Mouse (Mus musculus) midbrain, embryonic 11.5 days (tissue): Measurements from ENCODE around the gene Map1s. TPM values are rescaled to one million over a fixed set of nuclear protein-coding genes. Genes with fewer than 3 reads are reported as not detected.

Source experiments
- ATAC-seq: fragments of 200-750 bp; cut with Nextera tagmentation; 2 replicates; pipeline ENCODE4 v1.8.0; 2017; ENCODE audit warnings: moderate TSS enrichment, moderate library complexity; ENCODE audit not compliant: low FRiP score
- DNase-seq: peaks from one replicate; pipeline ENCODE4 v3.0.0; 2015; ENCODE audit warnings: low spot score; ENCODE audit errors: missing footprints
- H3K27ac ChIP-seq: fragments of 300-500 bp; sonication (generic); 2 replicates; pipeline ENCODE4 v1.5.1; 2014; ENCODE audit warnings: low read depth, low read length
- H3K27me3 ChIP-seq: fragments of 300-500 bp; sonication (generic); 2 replicates; pipeline ENCODE4 v1.6.1; 2014; ENCODE audit warnings: mild to moderate bottlenecking, low read length, moderate library complexity, mixed read lengths; ENCODE audit not compliant: control insufficient read depth, insufficient read depth
- H3K36me3 ChIP-seq: fragments of 300-500 bp; sonication (generic); 2 replicates; pipeline ENCODE4 v1.6.1; 2014; ENCODE audit warnings: mild to moderate bottlenecking, low read length, moderate library complexity, mixed read lengths; ENCODE audit not compliant: control insufficient read depth, insufficient read depth
- H3K4me1 ChIP-seq: fragments of 300-500 bp; sonication (generic); 2 replicates; pipeline ENCODE4 v1.6.1; 2014; ENCODE audit warnings: low read length; ENCODE audit not compliant: control insufficient read depth, insufficient read depth
- H3K4me2 ChIP-seq: fragments of 300-500 bp; sonication (generic); 2 replicates; pipeline ENCODE4 v1.6.1; 2014; ENCODE audit warnings: mild to moderate bottlenecking, moderate library complexity
- H3K4me3 ChIP-seq: fragments of 300-500 bp; sonication (generic); 2 replicates; pipeline ENCODE4 v1.5.1; 2014; ENCODE audit warnings: low read depth, low read length
- H3K9ac ChIP-seq: fragments of 300-500 bp; sonication (generic); 2 replicates; pipeline ENCODE4 v1.6.1; 2014; ENCODE audit warnings: low read length
- H3K9me3 ChIP-seq: fragments of 300-500 bp; sonication (generic); 2 replicates; pipeline ENCODE4 v1.6.1; 2016; ENCODE audit warnings: low read length; ENCODE audit not compliant: control insufficient read depth
- WGBS: fragments of 180-500 bp; shearing (Covaris S2); extraction: QIAGEN DNeasy Blood & Tissue Kit; methylation state at CpG from one replicate; pipeline ENCODE4 v1.1.7; 2014; 5-methylcytosine and 5-hydroxymethylcytosine counted together
- polyA plus RNA-seq: library from polyadenylated mRNA; unstranded; fragments of >200 nt; fragmentation: Nextera tagmentation; extraction: Ambion mirVana; gene quantifications from 2 replicates; pipeline ENCODE4 v1.2.1, GENCODE M21; 2014

The Map1s gene
- polyA plus RNA-seq, 1 experiment from 2014 or later = 35.4 TPM

DNA sequence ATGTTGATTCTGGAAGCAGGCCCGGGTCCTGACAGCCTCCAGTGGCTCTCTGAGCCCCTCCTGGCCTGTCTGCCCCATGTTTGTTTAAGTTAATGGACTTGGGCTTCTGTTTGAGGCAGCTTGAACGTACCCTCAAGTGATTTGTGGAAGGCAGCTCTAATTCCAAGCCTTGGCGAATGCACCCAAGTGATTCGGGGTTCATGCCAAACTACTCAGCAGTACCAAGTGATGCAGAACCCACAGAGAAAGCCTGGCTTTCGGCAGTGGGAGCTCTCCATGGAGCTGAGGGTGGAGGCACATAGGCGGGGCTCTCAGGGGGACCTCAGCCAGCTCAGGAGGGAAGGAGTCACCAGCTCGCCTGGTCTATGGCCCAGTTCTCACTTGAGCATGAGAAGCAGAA lies 29.1 kb downstream of the Map1s start:
- Histone ChIP-seq H3K4me2 (no peak overlapping the region), H3K9ac (no peak overlapping the region), H3K27me3 (no peaks in the 10 kb centered on the region), H3K4me1 (no peaks in the 10 kb centered on the region), H3K27ac (no peak overlapping the region), H3K9me3 (no peaks in the 10 kb centered on the region), H3K36me3 (no peaks in the 10 kb centered on the region), H3K4me3 (no peak overlapping the region)
- no peak for ATAC-seq
- no peak for DNase-seq
- 66% methylated on average over 7 of the region's 7 CpGs for WGBS

- Histone ChIP-seq H3K4me3 (no peak overlapping the region), H3K9me3 (no peaks in the 10 kb centered on the region), H3K36me3 (no peaks in the 10 kb centered on the region), H3K27me3 (no peaks in the 10 kb centered on the region), H3K9ac (no peak overlapping the region), H3K4me2 (no peak overlapping the region), H3K27ac (no peak overlapping the region), H3K4me1 (no peaks in the 10 kb centered on the region)
- ATAC-seq (no peak), DNase-seq (no peak)
- WGBS = 82% methylated on average over 6 of the region's 6 CpGs
Measured at GRCm38 (mm10) chr8:70937200-70937599, 31.5 kb downstream of the Map1s start.

DNA sequence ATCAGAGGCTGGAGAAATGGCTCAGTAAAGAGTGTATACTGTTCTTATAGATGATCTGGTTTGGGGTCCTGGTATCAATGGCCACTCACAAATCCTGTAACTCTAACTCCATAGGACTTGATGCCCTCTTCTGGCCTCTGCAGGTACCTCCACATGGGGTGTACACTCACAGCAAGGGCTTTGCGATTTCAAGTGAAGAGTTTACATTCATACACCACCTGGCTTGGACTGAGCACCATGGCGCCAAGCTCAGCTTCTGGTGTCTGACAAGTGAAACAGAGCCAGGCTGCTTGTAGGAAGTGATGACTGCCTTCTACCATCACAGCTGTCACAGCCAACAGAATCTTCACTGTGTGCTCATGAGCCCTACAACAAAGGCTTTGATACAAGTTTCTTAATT lies 35.7 kb downstream of the Map1s start:
- no peak for DNase-seq
- 68% methylated on average over 2 of the region's 2 CpGs for WGBS
- H3K4me1 ChIP-seq = no peaks in the 10 kb centered on the region
- H3K9me3 ChIP-seq = no peaks in the 10 kb centered on the region
- no peak overlapping the region for H3K4me3 ChIP-seq
- H3K4me2 ChIP-seq = no peak overlapping the region
- H3K27me3 ChIP-seq = no peaks in the 10 kb centered on the region
- ATAC-seq = no peak
- no peaks in the 10 kb centered on the region for H3K36me3 ChIP-seq
- H3K9ac ChIP-seq = no peak overlapping the region
- H3K27ac ChIP-seq = no peak overlapping the region

- no peaks in the 10 kb centered on the region for H3K4me1 ChIP-seq
- 48% methylated on average over 1 of the region's 1 CpGs for WGBS
- no peak overlapping the region for H3K4me2 ChIP-seq
- H3K9me3 ChIP-seq = no peaks in the 10 kb centered on the region
- H3K4me3 ChIP-seq = no peak overlapping the region
- no peak overlapping the region for H3K27ac ChIP-seq
- ATAC-seq (no peak), DNase-seq (no peak)
- H3K9ac ChIP-seq = no peak overlapping the region
- H3K27me3 ChIP-seq = no peaks in the 10 kb centered on the region
- H3K36me3 ChIP-seq = no peaks in the 10 kb centered on the region
Measured at GRCm38 (mm10) chr8:70943187-70943586, 37.5 kb downstream of the Map1s start.

DNA sequence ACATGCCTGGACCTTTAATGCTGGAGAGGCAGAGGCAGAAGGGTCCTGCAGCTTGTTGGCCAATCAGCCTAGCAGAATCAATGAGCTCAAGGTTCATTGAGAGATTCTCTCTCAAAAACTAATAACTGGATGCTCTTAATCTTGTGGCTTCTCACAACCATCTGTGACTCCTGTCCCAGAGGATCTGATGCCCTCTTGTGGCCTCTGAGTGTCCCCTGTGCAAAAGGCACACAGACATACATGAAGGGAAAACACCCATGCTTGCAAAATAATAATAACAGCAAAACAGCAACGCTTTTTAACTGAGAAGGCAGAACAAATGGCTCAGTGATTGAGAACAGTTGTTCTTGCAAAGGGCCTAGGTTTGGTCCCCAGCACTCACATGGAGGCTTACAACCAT lies 44.1 kb downstream of the Map1s start:
- 56% methylated on average over 1 of the region's 1 CpGs for WGBS
- ATAC-seq = no peak

DNA sequence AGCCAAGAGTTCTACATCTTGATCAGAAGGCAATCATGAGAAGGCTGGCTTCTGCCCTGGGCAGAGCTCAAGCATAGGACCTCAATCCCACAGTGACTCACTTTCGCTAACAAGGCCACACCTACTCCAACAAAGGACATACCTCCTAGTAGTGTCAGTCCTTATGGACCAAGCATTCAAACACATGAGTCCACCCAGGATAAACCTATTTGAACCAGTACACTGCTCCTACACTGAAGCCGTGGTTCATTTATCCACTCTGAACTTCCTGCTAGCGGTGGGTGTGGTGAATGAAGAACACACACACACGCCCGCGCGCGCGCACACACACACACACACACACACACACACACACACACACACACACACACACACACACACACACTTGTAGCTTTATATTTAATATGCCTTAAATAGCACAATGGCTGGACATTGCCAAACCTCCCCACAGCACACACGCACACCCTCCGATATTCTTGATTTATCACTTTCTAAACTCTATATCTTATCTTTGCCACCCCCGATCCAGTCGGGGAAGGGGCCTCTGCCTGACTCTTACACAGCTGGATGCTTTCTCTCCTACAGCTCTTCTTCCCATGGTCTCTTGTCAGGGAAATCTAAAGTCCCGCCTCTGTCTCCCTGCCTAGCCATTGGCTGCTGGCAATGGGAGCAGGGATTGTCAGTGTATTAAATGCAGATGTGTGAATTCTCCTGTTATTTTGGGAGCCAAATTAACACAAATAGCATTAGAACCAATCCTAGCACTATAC lies 55.2 kb downstream of the Map1s start:
- DNase-seq (no peak), ATAC-seq (no peak)
- Histone ChIP-seq H3K27ac (no peak overlapping the region), H3K27me3 (no peaks in the 10 kb centered on the region), H3K9me3 (no peaks in the 10 kb centered on the region), H3K4me2 (no peak overlapping the region), H3K36me3 (no peaks in the 10 kb centered on the region), H3K4me3 (no peak overlapping the region), H3K4me1 (no peaks in the 10 kb centered on the region), H3K9ac (no peak overlapping the region)
- WGBS = 84% methylated on average over 14 of the region's 14 CpGs

More for the DNA sequence above, 44.1 kb downstream of the Map1s start:
- H3K36me3 ChIP-seq = no peaks in the 10 kb centered on the region
- no peak overlapping the region for H3K9ac ChIP-seq
- H3K4me3 ChIP-seq = no peak overlapping the region
- no peak overlapping the region for H3K27ac ChIP-seq
- H3K9me3 ChIP-seq = no peaks in the 10 kb centered on the region
- no peak overlapping the region for H3K4me2 ChIP-seq
- DNase-seq = no peak
- no peaks in the 10 kb centered on the region for H3K27me3 ChIP-seq
- H3K4me1 ChIP-seq = no peaks in the 10 kb centered on the region

DNA sequence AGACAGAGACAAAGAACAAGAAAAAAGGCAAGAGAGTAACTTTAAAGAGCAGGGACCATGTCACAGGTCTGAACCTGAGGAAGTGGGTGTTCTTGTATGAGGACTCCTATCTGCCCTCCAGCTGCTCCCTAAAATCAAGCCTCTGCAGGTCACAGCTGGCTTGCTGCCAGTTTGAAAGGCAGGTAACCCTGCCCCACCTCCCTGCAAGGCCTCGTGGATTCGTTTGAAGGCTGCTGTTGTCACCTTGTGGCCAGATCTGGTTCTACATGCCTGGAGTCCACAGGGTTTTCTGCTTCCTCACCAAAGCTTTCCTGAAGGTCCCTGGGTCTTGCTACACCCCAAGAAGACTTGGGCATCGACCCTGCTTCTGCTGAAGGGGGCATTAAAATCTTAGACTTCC lies 58.4 kb downstream of the Map1s start:
- no peak for ATAC-seq
- H3K4me3 ChIP-seq = no peak overlapping the region
- H3K36me3 ChIP-seq = no peaks in the 10 kb centered on the region
- no peak overlapping the region for H3K4me2 ChIP-seq
- DNase-seq = no peak
- no peak overlapping the region for H3K9ac ChIP-seq
- H3K27ac ChIP-seq = no peak overlapping the region
- 11% methylated on average over 3 of the region's 3 CpGs for WGBS
- no peaks in the 10 kb centered on the region for H3K9me3 ChIP-seq
- H3K4me1 ChIP-seq = no peaks in the 10 kb centered on the region
- no peaks in the 10 kb centered on the region for H3K27me3 ChIP-seq

DNA sequence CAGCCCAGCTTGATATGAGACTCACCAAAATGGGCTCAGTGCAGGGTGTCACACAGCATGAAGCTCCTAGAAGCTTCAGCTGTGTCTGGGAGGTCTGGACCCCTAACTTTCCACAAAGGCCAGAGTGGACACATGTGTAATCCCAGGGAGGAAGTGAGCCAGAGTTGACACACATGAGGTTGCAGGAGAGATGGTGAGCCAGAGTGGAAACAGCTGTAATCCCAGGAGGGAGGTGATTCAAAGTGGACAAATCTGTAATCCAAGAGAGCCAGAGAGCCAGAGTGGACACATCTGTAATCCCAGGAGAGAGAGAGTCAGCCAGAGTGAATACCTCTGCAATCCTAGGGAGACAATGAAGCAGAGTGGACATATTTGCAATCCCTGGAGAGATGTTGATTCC lies 59.1 kb downstream of the Map1s start:
- ATAC-seq (no peak), DNase-seq (no peak)
- Histone ChIP-seq H3K9me3 (no peaks in the 10 kb centered on the region), H3K4me3 (no peak overlapping the region), H3K9ac (no peak overlapping the region), H3K36me3 (no peaks in the 10 kb centered on the region), H3K4me2 (no peak overlapping the region), H3K4me1 (no peaks in the 10 kb centered on the region), H3K27ac (no peak overlapping the region), H3K27me3 (no peaks in the 10 kb centered on the region)
